Mouse (Mus musculus): ENCODE results near the gene Olfr392. TPM values are rescaled to one million over a fixed set of nuclear protein-coding genes. Genes with fewer than 3 reads are reported as not detected.

Olfr392 gene
- polyA plus RNA-seq (2014; fragmentation: Nextera tagmentation; extraction: Ambion mirVana) = not detected in 2 replicates

- Histone ChIP-seq H3K27me3 (replicated peaks; ENCODE audit: control insufficient read depth, insufficient read depth, low read length) (no peaks in the 10 kb centered on the region), H3K4me2 (ENCODE audit: low read depth, low read length) (no peak within 1 kb of the TSS), H3K4me3 (ENCODE audit: low read depth, low read length) (no peak within 1 kb of the TSS), H3K36me3 (ENCODE audit: control insufficient read depth, insufficient read depth, low read length) (no peaks in the 10 kb centered on the region), H3K9ac (ENCODE audit: low read depth, low read length) (no peak within 1 kb of the TSS), H3K27ac (replicated peaks; ENCODE audit: low read depth, low read length) (no peak within 1 kb of the TSS), H3K4me1 (ENCODE audit: control insufficient read depth, insufficient read depth, low read length) (no peaks in the 10 kb centered on the region), H3K9me3 (ENCODE audit: control insufficient read depth, low read length) (no peaks in the 10 kb centered on the region)
- no peak for ATAC-seq (ENCODE audit: low read depth)
- DNase-seq (ENCODE audit: low spot score) = no peak
- WGBS = 94% methylated on average over 1 of the region's 1 CpGs
These were observed at the start of gene Olfr392 for GRCm38 (mm10) chr11:73816949-73817348. Olfr392 (minus strand) TSS chr11:73817049.

GRCm38 (mm10) chr11:73851354-73851753 is 34.5 kb upstream of the Olfr392 start, which contains the start of gene Olfr393:
Olfr393 (minus strand) TSS chr11:73851454.
- DNase-seq (ENCODE audit: low spot score) (no peak), ATAC-seq (ENCODE audit: low read depth) (no peak)
- Histone ChIP-seq H3K9ac (ENCODE audit: low read depth, low read length) (no peak within 1 kb of the TSS), H3K9me3 (ENCODE audit: control insufficient read depth, low read length) (no peaks in the 10 kb centered on the region), H3K4me3 (ENCODE audit: low read depth, low read length) (no peak within 1 kb of the TSS), H3K27me3 (replicated peaks; ENCODE audit: control insufficient read depth, insufficient read depth, low read length) (no peaks in the 10 kb centered on the region), H3K27ac (replicated peaks; ENCODE audit: low read depth, low read length) (no peak within 1 kb of the TSS), H3K4me2 (ENCODE audit: low read depth, low read length) (no peak within 1 kb of the TSS), H3K36me3 (ENCODE audit: control insufficient read depth, insufficient read depth, low read length) (no peaks in the 10 kb centered on the region), H3K4me1 (ENCODE audit: control insufficient read depth, insufficient read depth, low read length) (no peaks in the 10 kb centered on the region)

- no peaks in the 10 kb centered on the region for H3K36me3 ChIP-seq (ENCODE audit: control insufficient read depth, insufficient read depth, low read length)
- no peak within 1 kb of the TSS for H3K4me3 ChIP-seq (ENCODE audit: low read depth, low read length)
- WGBS = 27% methylated on average over 1 of the region's 1 CpGs
- H3K9me3 ChIP-seq (ENCODE audit: control insufficient read depth, low read length) = 0 out of 2 replicates have a peak, but pooled peaks cover 4% of the 10 kb centered on the region
- no peak for ATAC-seq (ENCODE audit: low read depth)
- H3K9ac ChIP-seq (ENCODE audit: low read depth, low read length) = no peak within 1 kb of the TSS
- no peak for DNase-seq (ENCODE audit: low spot score)
- H3K27ac ChIP-seq (replicated peaks; ENCODE audit: low read depth, low read length) = no peak within 1 kb of the TSS
- H3K4me2 ChIP-seq (ENCODE audit: low read depth, low read length) = no peak within 1 kb of the TSS
- no peaks in the 10 kb centered on the region for H3K4me1 ChIP-seq (ENCODE audit: control insufficient read depth, insufficient read depth, low read length)
- no peaks in the 10 kb centered on the region for H3K27me3 ChIP-seq (replicated peaks; ENCODE audit: control insufficient read depth, insufficient read depth, low read length)
These were observed 13.9 kb downstream of the Olfr392 start, which contains the start of gene Olfr391-ps for GRCm38 (mm10) chr11:73802952-73803351. Olfr391-ps (minus strand) TSS chr11:73803052.

GRCm38 (mm10) chr11:73782664-73783063 is 34.2 kb downstream of the Olfr392 start, which contains the start of gene Olfr390:
Olfr390 (plus strand) TSS chr11:73782964.
- WGBS = 65% methylated on average over 1 of the region's 1 CpGs
- no peak within 1 kb of the TSS for H3K4me3 ChIP-seq (ENCODE audit: low read depth, low read length)
- H3K27me3 ChIP-seq (replicated peaks; ENCODE audit: control insufficient read depth, insufficient read depth, low read length) = no peaks in the 10 kb centered on the region
- no peaks in the 10 kb centered on the region for H3K36me3 ChIP-seq (ENCODE audit: control insufficient read depth, insufficient read depth, low read length)
- H3K9me3 ChIP-seq (ENCODE audit: control insufficient read depth, low read length) = 0 out of 2 replicates have a peak, but pooled peaks cover 4% of the 10 kb centered on the region
- ATAC-seq (ENCODE audit: low read depth) (no peak), DNase-seq (ENCODE audit: low spot score) (no peak)
- no peak within 1 kb of the TSS for H3K27ac ChIP-seq (replicated peaks; ENCODE audit: low read depth, low read length)
- H3K4me1 ChIP-seq (ENCODE audit: control insufficient read depth, insufficient read depth, low read length) = no peaks in the 10 kb centered on the region
- no peak within 1 kb of the TSS for H3K9ac ChIP-seq (ENCODE audit: low read depth, low read length)
- no peak within 1 kb of the TSS for H3K4me2 ChIP-seq (ENCODE audit: low read depth, low read length)

- Histone ChIP-seq H3K4me1 (ENCODE audit: control insufficient read depth, insufficient read depth, low read length) (no peaks in the 10 kb centered on the region), H3K9me3 (ENCODE audit: control insufficient read depth, low read length) (0 out of 2 replicates have a peak, but pooled peaks cover 4% of the 10 kb centered on the region), H3K27ac (replicated peaks; ENCODE audit: low read depth, low read length) (no peak within 1 kb of the TSS), H3K9ac (ENCODE audit: low read depth, low read length) (no peak within 1 kb of the TSS), H3K4me2 (ENCODE audit: low read depth, low read length) (no peak within 1 kb of the TSS), H3K27me3 (replicated peaks; ENCODE audit: control insufficient read depth, insufficient read depth, low read length) (no peaks in the 10 kb centered on the region), H3K36me3 (ENCODE audit: control insufficient read depth, insufficient read depth, low read length) (no peaks in the 10 kb centered on the region), H3K4me3 (ENCODE audit: low read depth, low read length) (no peak within 1 kb of the TSS)
- DNase-seq (ENCODE audit: low spot score) = no peak
- ATAC-seq (ENCODE audit: low read depth) = no peak
- WGBS = 87% methylated on average over 1 of the region's 1 CpGs
These were observed 36.2 kb downstream of the Olfr392 start, which contains the start of gene Olfr389 for GRCm38 (mm10) chr11:73780613-73781012. Olfr389 (minus strand) TSS chr11:73780713.

Other genes starting within 250 kb of the Olfr392 start
- gene Olfr385, start 224.0 kb downstream of the Olfr392 start, polyA plus RNA-seq (2014; fragmentation: Nextera tagmentation; extraction: Ambion mirVana) = not detected in 2 replicates
- not detected in 2 replicates for gene Olfr384, start 218.5 kb downstream of the Olfr392 start, polyA plus RNA-seq (2014; fragmentation: Nextera tagmentation; extraction: Ambion mirVana)
- gene Zfp735, start 128.3 kb downstream of the Olfr392 start, polyA plus RNA-seq (2014; fragmentation: Nextera tagmentation; extraction: Ambion mirVana) = not detected in 2 replicates
- gene Olfr389, start 36.3 kb downstream of the Olfr392 start, polyA plus RNA-seq (2014; fragmentation: Nextera tagmentation; extraction: Ambion mirVana) = not detected in 2 replicates
- 0.19 TPM in 1 of 2 replicates, not detected in the other for gene Olfr390, start 34.1 kb downstream of the Olfr392 start, polyA plus RNA-seq (2014; fragmentation: Nextera tagmentation; extraction: Ambion mirVana)
- not detected in 2 replicates for gene Olfr391-ps, start 14.0 kb downstream of the Olfr392 start, polyA plus RNA-seq (2014; fragmentation: Nextera tagmentation; extraction: Ambion mirVana)
- not detected in 2 replicates for gene Olfr393, start 34.4 kb upstream of the Olfr392 start, polyA plus RNA-seq (2014; fragmentation: Nextera tagmentation; extraction: Ambion mirVana)
- not detected in 2 replicates for gene Olfr394, start 73.7 kb upstream of the Olfr392 start, polyA plus RNA-seq (2014; fragmentation: Nextera tagmentation; extraction: Ambion mirVana)
- not detected in 2 replicates for gene Olfr395, start 92.2 kb upstream of the Olfr392 start, polyA plus RNA-seq (2014; fragmentation: Nextera tagmentation; extraction: Ambion mirVana)
- gene Olfr23, start 119.6 kb upstream of the Olfr392 start, polyA plus RNA-seq (2014; fragmentation: Nextera tagmentation; extraction: Ambion mirVana) = not detected in 2 replicates
- not detected in 2 replicates for gene Olfr397, start 143.8 kb upstream of the Olfr392 start, polyA plus RNA-seq (2014; fragmentation: Nextera tagmentation; extraction: Ambion mirVana)
- gene Olfr398, start 173.4 kb upstream of the Olfr392 start, polyA plus RNA-seq (2014; fragmentation: Nextera tagmentation; extraction: Ambion mirVana) = not detected in 2 replicates
- not detected in 2 replicates for gene Olfr139, start 239.5 kb upstream of the Olfr392 start, polyA plus RNA-seq (2014; fragmentation: Nextera tagmentation; extraction: Ambion mirVana)
- 0.22 and 0.28 TPM in 2 replicates for gene Olfr399, start 239.6 kb upstream of the Olfr392 start, polyA plus RNA-seq (2014; fragmentation: Nextera tagmentation; extraction: Ambion mirVana)